Mouse (Mus musculus): ENCODE results near the gene Dvl1.

DNA sequence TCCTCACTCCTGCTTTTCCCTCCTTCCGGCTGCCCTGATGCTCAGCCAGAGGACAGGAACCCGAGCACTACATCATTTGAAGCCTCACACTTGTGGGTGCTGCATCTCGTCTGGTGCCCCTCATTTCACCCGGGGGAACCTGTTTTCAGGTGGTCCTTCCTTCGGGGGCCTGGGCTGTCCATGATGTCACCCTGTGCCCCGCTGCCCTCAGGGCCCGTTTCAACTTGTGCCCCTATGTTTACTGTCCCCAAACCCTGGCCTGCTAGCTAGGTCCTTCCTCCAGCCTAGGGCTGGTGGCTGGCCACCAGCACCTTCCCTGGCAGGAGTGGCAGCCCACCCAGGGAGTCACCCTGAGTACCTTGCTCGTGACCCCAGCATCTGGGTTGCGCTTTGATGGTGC is 58.9 kb downstream of the Dvl1 start:
- no peak for TF ChIP-seq CTCF (IDR thresholded peaks at IDR 0.05; ENCODE audit: insufficient read depth, low read depth, low read length)
- TF ChIP-seq POLR2A (IDR thresholded peaks at IDR 0.05; ENCODE audit: insufficient read depth, low read depth, low read length) = no peak
